Mouse (Mus musculus) ovary, adult 10 weeks (tissue): ENCODE results near the gene Syt11. TPM values are rescaled to one million over a fixed set of nuclear protein-coding genes. Genes with fewer than 3 reads are reported as not detected.

Source experiments
- polyA plus RNA-seq: library from polyadenylated mRNA; stranded (reverse); fragments of 350-450 nt; fragmentation: Illumina TruSeq; extraction: RNeasy Lipid Tissue Mini Kit (QIAGEN cat#74804); gene quantifications from one replicate; pipeline ENCODE4 v1.2.3, GENCODE M21; 2014

Syt11 gene
- 19.6 TPM for polyA plus RNA-seq

GRCm38 (mm10) chr3:88774939-88775841 lies at the start of gene Syt11:
Syt11 (minus strand) TSS chr3:88775164.

GRCm38 (mm10) chr3:88716399-88717197 lies 58.4 kb downstream of the Syt11 start, which contains the start of gene Rit1:
Rit1 (plus strand) TSS chr3:88716838.

Other genes starting within 250 kb of the Syt11 start
- gene Mex3a, start 242.8 kb downstream of the Syt11 start, polyA plus RNA-seq = 26.1 TPM
- gene Rab25, start 226.9 kb downstream of the Syt11 start, polyA plus RNA-seq = not detected
- gene Lamtor2, start 222.1 kb downstream of the Syt11 start, polyA plus RNA-seq = 3.2 TPM
- 24.3 TPM for gene Ubqln4, start 221.4 kb downstream of the Syt11 start, polyA plus RNA-seq
- 43.2 TPM for gene Ssr2, start 199.3 kb downstream of the Syt11 start, polyA plus RNA-seq
- gene Arhgef2, start 169.2 kb downstream of the Syt11 start, polyA plus RNA-seq = 12.9 TPM
- not detected for gene Rxfp4, start 122.0 kb downstream of the Syt11 start, polyA plus RNA-seq
- gene Khdc4, start 89.4 kb downstream of the Syt11 start, polyA plus RNA-seq = 63.1 TPM
- gene Rit1, start 58.3 kb downstream of the Syt11 start, polyA plus RNA-seq = 11.4 TPM
- 16.3 TPM for gene Gon4l, start 60.1 kb upstream of the Syt11 start, polyA plus RNA-seq
- 1.0 TPM for gene Msto1, start 138.8 kb upstream of the Syt11 start, polyA plus RNA-seq
- 70.2 TPM for gene Ash1l, start 175.5 kb upstream of the Syt11 start, polyA plus RNA-seq
- gene Dap3, start 176.0 kb upstream of the Syt11 start, polyA plus RNA-seq = 97.1 TPM